Mouse (Mus musculus) limb, embryonic 14.5 days (tissue): ENCODE measurements at regions not wholly inside any gene's neighbourhood (a gene's known extent, or its start where the extent isn't known, plus 50 kb on each side); places are given as distances from the start of the nearest gene placed in this dataset.

ENCODE experiments used
- ATAC-seq: fragments of 200-750 bp; cut with Nextera tagmentation; 2 replicates; pipeline ENCODE4 v1.8.0; 2017; ENCODE audit warnings: low read depth, moderate number of reproducible peaks, moderate TSS enrichment; ENCODE audit not compliant: low FRiP score
- DNase-seq: peaks from one replicate; pipeline ENCODE4 v3.0.0-alpha.2; 2015; ENCODE audit warnings: low spot score
- H3K27ac ChIP-seq: fragments of 300-500 bp; sonication (generic); replicated peaks from 2 replicates; pipeline ENCODE4 v1.5.1; 2014; ENCODE audit warnings: low read depth, mild to moderate bottlenecking, low read length, moderate library complexity, mixed read lengths
- H3K27me3 ChIP-seq: fragments of 300-500 bp; sonication (generic); 2 replicates; pipeline ENCODE4 v1.6.1; 2014; ENCODE audit warnings: low read length, mixed read lengths; ENCODE audit not compliant: control insufficient read depth, insufficient read depth
- H3K36me3 ChIP-seq: fragments of 300-500 bp; sonication (generic); 2 replicates; pipeline ENCODE4 v1.6.1; 2014; ENCODE audit warnings: mild to moderate bottlenecking, low read length, moderate library complexity, mixed read lengths; ENCODE audit not compliant: control insufficient read depth, insufficient read depth
- H3K4me1 ChIP-seq: fragments of 300-500 bp; sonication (generic); 2 replicates; pipeline ENCODE4 v1.6.1; 2014; ENCODE audit warnings: antibody characterized with exemption, low read length, mixed read lengths; ENCODE audit not compliant: control insufficient read depth, insufficient read depth
- H3K4me2 ChIP-seq: fragments of 300-500 bp; sonication (generic); replicated peaks from 2 replicates; pipeline ENCODE4 v1.6.1; 2014; ENCODE audit warnings: low read depth, mild to moderate bottlenecking, low read length, moderate library complexity; ENCODE audit not compliant: severe bottlenecking
- H3K4me3 ChIP-seq: fragments of 300-500 bp; sonication (generic); replicated peaks from 2 replicates; pipeline ENCODE4 v1.5.1; 2014; ENCODE audit warnings: low read length
- H3K9ac ChIP-seq: fragments of 300-500 bp; sonication (generic); 2 replicates; pipeline ENCODE4 v1.6.1; 2014; ENCODE audit warnings: mild to moderate bottlenecking, low read depth, low read length, moderate library complexity; ENCODE audit not compliant: severe bottlenecking
- H3K9me3 ChIP-seq: fragments of 300-500 bp; sonication (generic); 2 replicates; pipeline ENCODE4 v1.6.1; 2016; ENCODE audit warnings: low read length; ENCODE audit not compliant: control insufficient read depth
- POLR2A ChIP-seq: fragments of 200-500 bp; IDR thresholded peaks from 2 replicates; pipeline ENCODE4 v1.8.0; 2012; ENCODE audit warnings: inconsistent platforms, mild to moderate bottlenecking, moderate library complexity, borderline replicate concordance; ENCODE audit not compliant: insufficient read depth, insufficient read length; ENCODE audit errors: extremely low read depth
- WGBS: fragments of 180-500 bp; shearing (Covaris S2); extraction: QIAGEN DNeasy Blood & Tissue Kit; methylation state at CpG from one replicate; pipeline ENCODE4 v1.1.7; 2014; 5-methylcytosine and 5-hydroxymethylcytosine counted together

- H3K4me3 ChIP-seq: no peak overlapping the region
- TF ChIP-seq POLR2A: no peak
- no peak overlapping the region for H3K9ac ChIP-seq
- H3K9me3 ChIP-seq: no peaks in the 10 kb centered on the region
- H3K4me1 ChIP-seq: peaks cover 24% of the 10 kb centered on the region
- H3K4me2 ChIP-seq: no peak overlapping the region
- H3K36me3 ChIP-seq: no peaks in the 10 kb centered on the region
- 81% methylated on average over 11 of the region's 11 CpGs for WGBS
- no peak for ATAC-seq
- H3K27ac ChIP-seq: no peak overlapping the region
- no peaks in the 10 kb centered on the region for H3K27me3 ChIP-seq
- no peak for DNase-seq
Observed at GRCm38 (mm10) chr16:30788321-30788781, 188.8 kb downstream of the Fam43a start.

GRCm38 (mm10) chr16:30788944-30789781, 189.6 kb downstream of the Fam43a start:
- Histone ChIP-seq H3K27ac (no peak overlapping the region), H3K9ac (no peak overlapping the region), H3K4me1 (peaks cover 24% of the 10 kb centered on the region), H3K4me3 (no peak overlapping the region), H3K36me3 (no peaks in the 10 kb centered on the region), H3K4me2 (no peak overlapping the region), H3K9me3 (no peaks in the 10 kb centered on the region), H3K27me3 (no peaks in the 10 kb centered on the region)
- WGBS: 72% methylated on average over 15 of the region's 15 CpGs
- DNase-seq (no peak), ATAC-seq (no peak)
- no peak for TF ChIP-seq POLR2A

- peak overlapping the region; percentile 27 for H3K4me2 ChIP-seq
- no peaks in the 10 kb centered on the region for H3K36me3 ChIP-seq
- H3K4me3 ChIP-seq: no peak overlapping the region
- no peaks in the 10 kb centered on the region for H3K9me3 ChIP-seq
- 0 out of 2 replicates have a peak overlapping the region, but pooled peaks have one; percentile 13 for H3K9ac ChIP-seq
- no peak for TF ChIP-seq POLR2A
- peaks cover 24% of the 10 kb centered on the region for H3K4me1 ChIP-seq
- DNase-seq (peak; percentile 50), ATAC-seq (peak; percentile 26; the same call in 1 of the 2 replicates)
- no peaks in the 10 kb centered on the region for H3K27me3 ChIP-seq
- peak overlapping the region; percentile 84 for H3K27ac ChIP-seq
- WGBS: 41% methylated on average over 3 of the region's 3 CpGs
Observed at GRCm38 (mm10) chr16:30790036-30790435, 190.5 kb downstream of the Fam43a start.

GRCm38 (mm10) chr16:30790551-30791001, 191.1 kb downstream of the Fam43a start:
- 0 out of 2 replicates have a peak overlapping the region, but pooled peaks have one; percentile 13 for H3K9ac ChIP-seq
- WGBS: 10% methylated on average over 4 of the region's 4 CpGs
- H3K27ac ChIP-seq: peak overlapping the region; percentile 84
- no peaks in the 10 kb centered on the region for H3K36me3 ChIP-seq
- H3K4me3 ChIP-seq: no peak overlapping the region
- DNase-seq: peak; percentile 31
- TF ChIP-seq POLR2A: peak; percentile 32; the same call in 1 of the 2 replicates
- H3K4me2 ChIP-seq: peak overlapping the region; percentile 27
- no peaks in the 10 kb centered on the region for H3K27me3 ChIP-seq
- ATAC-seq: peak; percentile 75
- peaks cover 24% of the 10 kb centered on the region for H3K4me1 ChIP-seq
- H3K9me3 ChIP-seq: no peaks in the 10 kb centered on the region

- no peak for TF ChIP-seq POLR2A
- Histone ChIP-seq H3K27ac (peak overlapping the region; percentile 84), H3K4me2 (no peak overlapping the region)
Observed at GRCm38 (mm10) chr16:30791048-30791855, 191.7 kb downstream of the Fam43a start.

More at GRCm38 (mm10) chr16:30791048-30791855, 191.7 kb downstream of the Fam43a start:
- ATAC-seq: no peak
- Histone ChIP-seq H3K9me3 (no peaks in the 10 kb centered on the region), H3K36me3 (no peaks in the 10 kb centered on the region), H3K9ac (no peak overlapping the region), H3K4me1 (peaks cover 24% of the 10 kb centered on the region), H3K4me3 (no peak overlapping the region), H3K27me3 (no peaks in the 10 kb centered on the region)
- 65% methylated on average over 10 of the region's 10 CpGs for WGBS
- no peak for DNase-seq
